Mouse (Mus musculus): ENCODE data around the gene Arid2.

GRCm38 (mm10) chr15:96297623-96298188, 10.4 kb downstream of the Arid2 start:
- no peak for TF ChIP-seq CTCF (IDR thresholded peaks at IDR 0.05; ENCODE audit: insufficient read depth, low read depth, low read length)
- TF ChIP-seq POLR2A (IDR thresholded peaks at IDR 0.05; ENCODE audit: insufficient read depth, low read depth, low read length) = no peak

Measured in olfactory bulb, adult 2 months (tissue).